Mouse (Mus musculus) embryo, embryonic 10.5 days (tissue): ENCODE data around the gene Psmc3ip.

Source experiments
- DNase-seq: peaks from one replicate; pipeline ENCODE4 v3.0.0-alpha.2; 2015; ENCODE audit warnings: low spot score

The Psmc3ip gene

GRCm38 (mm10) chr11:101079746-101080145 is 15.5 kb downstream of the Psmc3ip start:
- DNase-seq, result peak; percentile 5

GRCm38 (mm10) chr11:101078121-101078520 is 17.1 kb downstream of the Psmc3ip start, which contains the start of gene Hsd17b1:
TSS of gene Hsd17b1 (plus strand) at chr11:101078411.
- no peak for DNase-seq

- DNase-seq, result no peak
These were observed 23.3 kb downstream of the Psmc3ip start for GRCm38 (mm10) chr11:101071810-101072428.

- no peak for DNase-seq
These were observed 24.2 kb downstream of the Psmc3ip start for GRCm38 (mm10) chr11:101070987-101071386.

- no peak for DNase-seq
These were observed 25.1 kb downstream of the Psmc3ip start for GRCm38 (mm10) chr11:101070189-101070527.

GRCm38 (mm10) chr11:101069391-101070188 is 25.6 kb downstream of the Psmc3ip start, which contains the start of gene Naglu:
TSS of gene Naglu (plus strand) at chr11:101070012.
- peak; percentile 96 for DNase-seq

- DNase-seq, result peak; percentile 90
These were observed 28.5 kb downstream of the Psmc3ip start for GRCm38 (mm10) chr11:101066549-101067412.

- DNase-seq, result no peak
These were observed 30.2 kb downstream of the Psmc3ip start for GRCm38 (mm10) chr11:101065002-101065401.

- peak; percentile 5 for DNase-seq
These were observed 30.8 kb downstream of the Psmc3ip start for GRCm38 (mm10) chr11:101064462-101064861.

GRCm38 (mm10) chr11:101063676-101064327 is 31.4 kb downstream of the Psmc3ip start:
- peak; percentile 33 for DNase-seq

GRCm38 (mm10) chr11:101062971-101063675 is 32.1 kb downstream of the Psmc3ip start:
- DNase-seq, result peak; percentile 11

GRCm38 (mm10) chr11:101062165-101062884 is 32.9 kb downstream of the Psmc3ip start:
- no peak for DNase-seq

GRCm38 (mm10) chr11:101061049-101061448 is 34.2 kb downstream of the Psmc3ip start:
- no peak for DNase-seq

GRCm38 (mm10) chr11:101060126-101060525 is 35.1 kb downstream of the Psmc3ip start:
- peak; percentile 8 for DNase-seq

- no peak for DNase-seq
These were observed 35.8 kb downstream of the Psmc3ip start for GRCm38 (mm10) chr11:101059473-101059872.

- peak; percentile 7 for DNase-seq
These were observed 36.5 kb downstream of the Psmc3ip start for GRCm38 (mm10) chr11:101058726-101059125.

GRCm38 (mm10) chr11:101057860-101058259 is 37.4 kb downstream of the Psmc3ip start:
- peak; percentile 89 for DNase-seq

- no peak for DNase-seq
These were observed 38.4 kb downstream of the Psmc3ip start for GRCm38 (mm10) chr11:101056885-101057284.

- no peak for DNase-seq
These were observed 39.8 kb downstream of the Psmc3ip start for GRCm38 (mm10) chr11:101055418-101055817.

- DNase-seq, result no peak
These were observed 41.3 kb downstream of the Psmc3ip start for GRCm38 (mm10) chr11:101053974-101054373.
